Mouse (Mus musculus) CD4-positive naive resting alpha-beta T cell, adult 57 days (primary cell): ENCODE measurements around the gene Olfr497. TPM values are rescaled to one million over a fixed set of nuclear protein-coding genes. Genes with fewer than 3 reads are reported as not detected.

Source experiments
- total RNA-seq: library from RNA; stranded (reverse); gene quantifications from one replicate; pipeline ENCODE4 v1.2.4, GENCODE M21; 2023

Olfr497 gene
- total RNA-seq: not detected

GRCm38 (mm10) chr7:108420121-108420520 is at the start of gene Olfr497:
Gene Olfr497, plus strand, starts transcription at chr7:108420421.

GRCm38 (mm10) chr7:108392867-108393266 is 27.4 kb upstream of the Olfr497 start, which contains the start of gene Olfr495:
Gene Olfr495, plus strand, starts transcription at chr7:108393167.

GRCm38 (mm10) chr7:108465026-108465425 is 44.8 kb downstream of the Olfr497 start, which contains the start of gene Olfr498:
Gene Olfr498, plus strand, starts transcription at chr7:108465326.

Other genes starting within 250 kb of the Olfr497 start
- not detected for gene Olfr486, start 247.7 kb upstream of the Olfr497 start, total RNA-seq
- not detected for gene Olfr487, start 205.8 kb upstream of the Olfr497 start, total RNA-seq
- not detected for gene Olfr488, start 162.1 kb upstream of the Olfr497 start, total RNA-seq
- gene Olfr490, start 131.5 kb upstream of the Olfr497 start, total RNA-seq: not detected
- gene Olfr491, start 107.0 kb upstream of the Olfr497 start, total RNA-seq: not detected
- gene Olfr492, start 96.7 kb upstream of the Olfr497 start, total RNA-seq: not detected
- gene Olfr493, start 73.4 kb upstream of the Olfr497 start, total RNA-seq: not detected
- gene Olfr494, start 55.1 kb upstream of the Olfr497 start, total RNA-seq: not detected
- not detected for gene Olfr495, start 27.3 kb upstream of the Olfr497 start, total RNA-seq
- gene Olfr498, start 44.9 kb downstream of the Olfr497 start, total RNA-seq: not detected
- gene Olfr502, start 104.6 kb downstream of the Olfr497 start, total RNA-seq: not detected
- not detected for gene Olfr503, start 124.1 kb downstream of the Olfr497 start, total RNA-seq
- gene Olfr504, start 145.4 kb downstream of the Olfr497 start, total RNA-seq: not detected
- gene Olfr506, start 190.4 kb downstream of the Olfr497 start, total RNA-seq: not detected
- not detected for gene Olfr507, start 201.4 kb downstream of the Olfr497 start, total RNA-seq
- not detected for gene Olfr508, start 209.6 kb downstream of the Olfr497 start, total RNA-seq
- gene Olfr509, start 231.5 kb downstream of the Olfr497 start, total RNA-seq: not detected
- not detected for gene Olfr510, start 246.0 kb downstream of the Olfr497 start, total RNA-seq